Mouse (Mus musculus): ENCODE data around the gene Rcan1.

Gene Rcan1

DNA sequence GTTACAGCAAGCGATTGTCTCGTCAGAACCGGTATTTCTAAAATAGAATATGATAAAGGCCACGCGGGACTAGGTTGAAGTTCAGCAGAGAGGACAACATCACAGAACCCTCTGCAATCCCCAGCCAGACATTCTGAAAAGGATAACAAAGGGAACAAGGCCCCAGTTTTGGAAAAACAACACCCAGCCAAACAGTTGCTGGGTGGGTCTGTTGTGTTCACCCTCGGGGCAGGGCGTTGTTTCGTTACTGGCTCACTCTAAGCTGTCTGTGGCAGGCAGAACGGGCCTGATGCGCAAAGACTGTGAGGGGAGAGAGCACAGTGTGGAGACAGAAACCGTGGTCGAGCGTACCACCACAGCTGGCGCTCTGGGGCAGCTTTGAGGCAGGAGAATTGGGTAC is 2.2 kb downstream of the Rcan1 start:
- DNase-seq (ENCODE audit: low spot score): no peak

DNA sequence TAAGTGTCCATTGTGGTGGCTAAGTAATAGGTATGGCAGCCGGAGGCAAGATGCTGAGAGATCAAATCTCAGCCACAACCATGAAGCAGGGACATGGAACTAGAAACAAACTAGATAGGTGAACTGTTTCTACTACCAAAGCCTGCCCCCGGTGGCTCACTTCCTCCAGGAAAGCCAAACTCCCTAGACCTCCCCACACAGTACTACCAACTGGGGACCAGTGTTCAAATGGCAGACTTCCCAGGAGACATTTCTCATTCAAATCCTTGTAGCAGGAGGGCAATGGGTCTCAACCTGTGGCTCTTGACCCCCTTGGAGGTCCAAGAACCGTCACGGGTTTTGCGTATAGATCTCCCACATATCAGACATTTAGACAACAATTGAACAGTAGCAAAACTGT is 3.6 kb downstream of the Rcan1 start:
- DNase-seq (ENCODE audit: low spot score): no peak

DNA sequence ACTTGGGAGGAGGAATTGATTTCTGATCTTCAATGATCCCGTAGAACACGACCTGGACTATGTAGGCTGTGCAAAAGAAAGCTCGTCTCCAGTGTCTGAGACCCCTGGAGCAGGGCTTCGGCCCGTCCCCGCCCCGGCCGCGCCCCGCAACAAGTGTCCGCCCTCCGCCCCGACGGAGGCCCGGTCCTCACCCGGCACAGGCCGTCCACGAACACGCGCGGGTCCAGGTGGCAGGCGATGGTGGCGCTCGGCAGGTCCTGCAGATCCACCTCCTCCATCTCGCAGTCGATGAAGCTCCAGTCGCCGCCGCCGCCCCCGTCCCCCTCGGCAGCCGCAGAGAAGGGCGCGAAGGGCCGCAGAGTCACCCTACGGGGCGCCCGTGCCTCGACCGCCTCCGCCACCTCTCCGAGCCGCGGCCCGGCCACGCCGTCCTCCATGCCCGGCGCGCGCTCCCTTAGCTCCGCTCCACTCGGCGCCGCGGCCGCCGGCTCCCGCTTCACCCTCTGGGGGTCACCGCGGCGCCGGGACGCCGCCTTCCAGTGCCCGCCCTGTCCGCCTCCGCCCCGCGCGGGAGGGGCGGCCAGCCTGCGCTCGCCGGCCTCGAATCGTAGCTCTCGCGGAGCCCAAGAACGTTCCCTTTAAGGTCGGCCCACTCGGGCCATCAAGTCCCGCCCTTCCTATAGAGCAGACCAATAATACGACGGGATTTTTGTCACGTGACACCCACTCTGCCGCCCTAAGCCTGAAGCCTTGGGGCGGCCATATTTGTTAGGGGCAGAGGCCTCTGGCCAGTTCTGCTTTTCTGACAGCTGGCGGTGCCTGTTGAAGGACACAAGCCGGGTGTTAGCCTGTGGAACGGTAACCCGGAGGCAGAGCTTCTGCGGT is 4.8 kb downstream of the Rcan1 start:
- peak; percentile 92 for DNase-seq (ENCODE audit: low spot score)

DNA sequence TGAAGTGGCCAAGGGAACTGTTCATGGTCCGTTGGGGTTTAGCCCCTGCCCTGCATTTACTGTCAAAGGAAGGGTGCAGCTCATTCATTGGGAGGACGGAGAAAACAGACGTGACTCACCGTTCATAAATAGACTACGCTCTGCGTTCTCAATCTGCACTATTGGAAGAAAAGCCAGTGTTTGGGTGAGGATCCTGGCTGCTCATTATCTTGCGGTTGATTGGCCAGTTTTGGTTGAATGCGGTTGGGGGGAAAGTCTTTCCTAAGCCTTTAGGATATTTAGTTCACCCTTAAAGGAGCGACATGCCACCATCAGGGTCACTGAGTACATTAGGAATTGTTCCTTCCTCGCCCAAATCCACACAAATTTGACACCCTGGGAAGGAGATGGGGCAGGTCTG is 5.4 kb downstream of the Rcan1 start:
- DNase-seq (ENCODE audit: low spot score): no peak

DNA sequence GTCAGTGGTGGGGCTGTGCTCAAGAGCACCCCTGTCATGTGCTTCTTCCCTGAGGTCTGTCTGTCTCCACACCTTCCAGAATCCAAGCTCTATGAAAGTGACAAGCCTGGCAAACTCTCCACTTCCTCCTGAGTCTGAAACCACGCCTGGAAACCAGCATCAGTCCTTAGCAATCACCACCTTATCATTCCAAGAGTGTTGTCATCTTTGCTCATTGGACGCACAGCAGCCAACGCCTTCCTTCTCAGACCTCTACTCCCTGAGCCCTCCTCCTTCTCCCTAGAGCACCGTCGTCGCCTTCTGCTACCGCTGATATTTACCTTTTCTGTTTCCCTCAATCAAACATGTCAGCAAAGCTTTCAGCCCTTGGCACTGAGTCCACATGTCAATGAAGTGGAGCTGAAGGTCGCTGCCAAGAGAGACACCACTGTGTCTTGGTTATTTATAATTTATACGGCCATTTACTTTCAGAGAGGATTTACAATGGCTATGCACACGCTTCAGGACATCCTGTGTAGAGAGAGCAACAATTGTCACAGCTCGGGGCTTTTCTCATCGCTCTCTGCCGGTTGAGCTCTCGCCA is 6.2 kb downstream of the Rcan1 start:
- DNase-seq (ENCODE audit: low spot score): no peak

DNA sequence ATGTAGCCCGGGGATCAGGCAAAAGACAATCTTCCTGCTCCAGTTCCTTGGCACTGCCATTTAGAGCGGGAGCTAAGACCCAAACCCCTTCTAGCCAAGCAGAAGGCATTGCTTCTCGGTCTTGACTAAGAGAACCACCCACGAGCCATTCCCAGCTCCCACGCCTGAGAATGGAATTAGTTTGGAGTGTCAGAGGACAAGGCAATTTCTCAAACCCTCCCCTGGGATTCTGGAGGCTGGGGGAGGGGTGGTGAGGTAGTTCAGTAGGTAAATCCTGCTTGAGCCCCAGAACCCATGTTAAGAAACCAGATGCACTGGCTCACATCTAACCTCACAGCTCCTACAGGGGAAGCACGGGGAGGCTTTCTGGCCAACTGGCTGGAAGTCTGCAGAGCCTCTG is 9.3 kb downstream of the Rcan1 start:
- no peak for DNase-seq (ENCODE audit: low spot score)

DNA sequence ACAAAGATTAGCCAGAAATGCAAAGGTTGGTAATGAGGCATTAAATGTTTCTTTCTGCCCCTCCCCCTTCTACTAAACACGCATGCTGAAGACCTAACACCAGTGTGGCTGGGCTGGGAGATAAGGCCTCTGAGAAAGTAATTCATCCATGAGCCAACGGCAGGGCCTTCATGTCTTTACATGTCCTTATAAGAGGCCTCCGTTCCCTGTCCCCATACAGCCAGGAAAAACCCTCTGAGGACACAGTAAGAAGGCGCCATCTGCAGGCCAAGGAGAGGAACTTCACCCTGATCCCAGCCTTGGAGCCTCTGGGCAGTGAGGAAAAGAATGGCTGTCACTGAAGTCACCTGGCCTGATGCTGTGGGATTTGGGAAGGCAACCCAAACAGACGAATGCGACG is 13.1 kb downstream of the Rcan1 start:
- DNase-seq (ENCODE audit: low spot score): peak; percentile 32

DNA sequence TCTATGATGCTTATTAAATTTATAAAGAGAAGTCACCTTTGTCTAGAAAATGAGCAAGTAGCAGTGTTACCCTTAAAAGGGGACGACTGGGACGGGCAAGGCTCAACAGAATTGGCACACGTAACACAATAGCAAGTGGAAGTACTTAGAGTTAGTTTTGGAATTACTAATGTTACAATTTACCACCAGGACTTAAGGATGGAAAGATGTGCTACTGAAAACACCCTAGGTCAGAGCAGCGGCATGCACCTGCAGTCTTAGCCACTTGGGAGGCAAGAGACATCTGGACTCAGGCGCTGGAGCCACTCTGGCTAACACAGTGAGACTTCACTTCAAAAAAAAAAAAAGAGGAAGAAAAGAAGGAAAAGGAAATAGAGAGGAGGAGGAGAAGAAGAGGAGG is 14.7 kb downstream of the Rcan1 start:
- no peak for DNase-seq (ENCODE audit: low spot score)

DNA sequence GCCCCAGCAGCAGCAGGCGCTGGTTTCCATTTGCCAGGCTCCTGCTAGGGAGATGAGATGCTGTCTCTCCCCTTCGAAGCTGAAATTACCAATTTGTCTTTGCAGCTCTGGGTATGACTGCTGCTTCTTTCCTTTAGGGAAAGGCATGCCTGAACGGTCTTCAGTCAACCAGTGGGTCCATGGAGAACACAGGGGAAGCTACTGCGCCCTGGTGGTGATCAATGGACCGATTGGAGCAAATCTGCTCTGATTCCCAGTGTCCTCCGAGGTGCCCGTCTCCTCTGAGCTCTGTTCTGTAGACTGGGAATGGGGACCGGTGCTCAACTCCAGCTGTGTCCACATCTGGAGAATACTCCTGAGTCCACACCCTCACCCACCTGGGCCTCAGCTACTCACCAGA is 15.2 kb downstream of the Rcan1 start:
- no peak for DNase-seq (ENCODE audit: low spot score)

DNA sequence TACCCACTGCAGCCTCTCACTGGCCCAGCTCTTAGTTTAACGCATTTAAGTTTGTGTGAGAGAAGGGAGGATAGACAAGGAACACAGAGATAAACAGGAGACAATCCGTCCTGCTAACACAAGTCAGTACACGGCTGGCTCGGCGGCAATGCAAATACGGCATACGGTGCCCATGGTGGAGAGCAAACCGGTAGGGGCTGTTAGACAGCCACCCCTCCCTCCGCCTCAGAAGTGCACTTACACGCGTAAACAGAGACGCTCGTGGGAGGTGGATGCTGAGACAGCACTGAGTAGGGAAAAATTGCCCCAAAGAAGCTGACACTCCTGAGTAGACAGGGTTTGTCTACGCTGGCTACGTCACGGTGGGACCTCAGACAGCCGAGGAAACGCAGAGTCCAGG is 16.2 kb downstream of the Rcan1 start:
- no peak for DNase-seq (ENCODE audit: low spot score)

DNA sequence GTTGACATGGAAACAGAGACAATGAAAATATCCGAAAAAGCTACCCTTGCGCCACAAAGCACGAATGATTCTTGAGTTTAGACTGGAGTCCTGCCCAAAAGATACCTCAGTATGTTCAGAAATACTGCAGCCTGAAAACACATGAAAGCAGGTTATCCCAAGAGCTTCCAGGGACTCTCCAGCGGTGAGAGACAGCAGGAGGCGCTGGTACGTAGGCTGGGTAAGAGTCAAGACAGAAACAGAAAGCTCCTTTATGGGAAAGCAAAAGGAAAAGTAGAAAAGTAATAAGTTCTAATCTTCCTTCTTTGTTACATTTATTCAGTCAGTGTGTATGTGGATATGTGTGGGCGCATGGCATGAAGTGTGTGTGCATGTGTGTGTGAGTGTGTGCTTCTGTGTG is 16.7 kb downstream of the Rcan1 start:
- DNase-seq (ENCODE audit: low spot score): no peak

DNA sequence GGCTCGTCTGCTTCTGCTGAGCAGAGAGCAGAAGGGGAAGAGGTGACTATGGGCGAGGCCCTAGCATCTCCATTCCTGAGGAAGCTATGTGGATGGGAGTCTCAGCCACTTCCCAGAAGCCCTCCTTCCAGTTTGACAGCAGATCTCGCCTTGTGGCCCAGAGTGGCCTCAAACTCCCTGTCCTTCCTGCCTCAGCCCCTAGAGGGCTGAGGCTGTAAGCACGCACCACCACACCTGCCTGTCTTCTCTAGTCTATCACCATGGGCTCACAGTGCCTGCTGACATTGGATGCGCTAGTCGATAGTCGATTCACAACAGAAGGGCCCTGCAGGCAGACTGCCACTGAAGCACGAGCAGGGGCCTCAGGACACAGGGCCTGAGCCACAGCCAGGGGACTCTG is 18.1 kb downstream of the Rcan1 start:
- DNase-seq (ENCODE audit: low spot score): no peak

DNA sequence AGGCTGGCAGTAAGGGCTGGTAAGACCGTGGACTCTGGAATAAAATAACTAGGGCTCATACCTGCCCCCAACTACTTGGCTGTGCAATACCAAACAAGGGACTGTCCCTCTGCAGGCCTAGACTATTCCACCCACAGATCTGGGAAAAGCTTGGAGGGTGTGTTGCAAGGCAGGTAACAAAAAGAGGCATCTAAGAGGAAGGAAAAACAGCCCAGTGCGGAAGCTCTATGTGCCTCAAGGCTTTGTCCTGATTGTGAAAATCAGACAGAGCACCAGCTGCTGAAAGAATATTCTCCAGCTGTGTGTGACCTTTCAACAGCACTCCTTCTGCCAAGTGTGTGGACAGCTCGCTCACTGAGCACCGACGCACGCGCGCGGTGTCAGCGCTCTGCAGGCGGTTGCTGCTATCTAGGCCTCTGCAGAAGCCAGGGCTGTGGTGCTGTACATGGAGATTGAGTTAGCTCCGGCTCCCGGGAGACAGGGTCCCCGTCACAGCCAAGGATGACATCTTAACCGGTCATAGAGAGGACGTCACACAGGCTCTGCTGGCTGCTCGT is 19.1 kb downstream of the Rcan1 start:
- no peak for DNase-seq (ENCODE audit: low spot score)

DNA sequence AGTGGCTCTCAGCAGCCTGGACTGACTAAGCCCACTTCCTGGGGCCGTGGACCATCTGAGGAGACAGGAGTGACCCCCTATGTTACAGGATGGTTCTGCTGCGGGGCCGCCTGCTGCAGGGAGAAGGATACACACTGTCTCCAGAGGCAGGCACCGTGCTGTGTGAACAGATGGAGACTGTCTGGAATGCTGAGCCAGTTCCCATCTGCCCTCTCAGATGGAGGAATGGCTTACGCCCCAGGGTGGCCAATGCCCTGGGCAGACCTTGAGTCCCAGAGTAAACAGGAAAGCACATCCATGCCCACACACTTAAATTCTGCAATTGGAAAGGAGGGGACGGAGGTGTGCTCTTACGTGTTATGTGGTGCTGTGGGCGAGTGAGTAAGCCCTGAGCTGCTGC is 20.3 kb downstream of the Rcan1 start:
- no peak for DNase-seq (ENCODE audit: low spot score)

DNA sequence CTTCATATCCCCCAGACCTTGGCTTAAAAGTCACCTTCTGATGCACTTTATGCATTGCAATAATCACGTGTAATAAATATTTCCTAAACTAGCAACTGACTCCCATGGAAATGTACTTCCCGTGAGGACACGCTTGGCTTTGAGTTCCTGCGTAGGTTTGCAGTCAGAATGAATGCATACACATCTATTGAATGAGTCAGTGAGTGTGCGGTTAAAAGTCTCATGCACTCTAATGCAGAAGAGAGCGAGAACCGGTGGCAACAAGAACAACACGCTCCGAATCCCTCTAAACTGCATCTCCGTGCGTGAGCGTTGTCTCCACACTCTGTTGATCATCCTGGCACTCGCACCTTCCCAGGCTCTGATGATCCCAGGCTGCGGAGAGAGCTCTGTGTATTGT is 21.6 kb downstream of the Rcan1 start:
- no peak for DNase-seq (ENCODE audit: low spot score)

DNA sequence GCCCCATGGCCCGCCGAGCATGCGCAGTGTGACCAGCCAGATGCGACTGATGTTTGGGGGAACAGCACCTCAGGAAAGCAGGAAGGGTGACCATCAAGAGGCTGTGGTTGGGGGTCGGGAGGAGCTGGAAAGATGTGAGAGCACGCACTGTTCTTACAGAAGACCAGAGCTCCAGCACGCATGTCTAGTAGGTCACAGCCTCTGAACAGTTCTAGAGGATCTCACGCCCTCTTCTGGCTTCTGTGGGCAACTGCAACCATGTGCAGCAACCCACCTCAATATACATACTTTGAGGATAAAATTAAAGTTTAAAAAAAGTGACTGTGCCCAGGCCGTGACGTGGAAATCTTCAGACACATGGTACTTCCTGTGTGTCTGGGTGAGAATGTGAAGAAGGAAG is 25.3 kb downstream of the Rcan1 start:
- DNase-seq (ENCODE audit: low spot score): no peak

DNA sequence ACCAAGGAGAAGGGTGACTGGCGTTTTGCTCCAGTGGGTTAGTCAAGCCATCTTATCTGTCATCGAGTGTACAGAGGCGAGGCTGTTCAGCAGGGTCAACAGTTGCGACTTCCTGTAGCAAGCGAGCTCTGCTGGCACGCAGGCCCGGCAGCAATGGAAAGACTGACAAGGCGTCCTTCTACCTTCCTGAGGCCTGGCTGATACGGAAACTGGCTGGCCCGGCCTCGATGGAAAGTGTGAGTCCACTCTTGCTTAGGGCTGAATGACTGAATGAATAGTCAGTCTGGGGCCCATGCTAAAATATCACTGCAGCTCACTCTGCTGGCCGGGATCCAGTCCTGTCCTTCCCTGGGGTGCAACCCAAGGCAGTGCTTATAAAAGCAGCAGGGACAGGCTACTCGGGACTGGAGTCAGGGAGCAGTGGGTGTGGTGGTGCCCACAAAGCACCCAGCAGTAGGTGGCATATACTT is 27.0 kb downstream of the Rcan1 start:
- DNase-seq (ENCODE audit: low spot score): peak; percentile 14

DNA sequence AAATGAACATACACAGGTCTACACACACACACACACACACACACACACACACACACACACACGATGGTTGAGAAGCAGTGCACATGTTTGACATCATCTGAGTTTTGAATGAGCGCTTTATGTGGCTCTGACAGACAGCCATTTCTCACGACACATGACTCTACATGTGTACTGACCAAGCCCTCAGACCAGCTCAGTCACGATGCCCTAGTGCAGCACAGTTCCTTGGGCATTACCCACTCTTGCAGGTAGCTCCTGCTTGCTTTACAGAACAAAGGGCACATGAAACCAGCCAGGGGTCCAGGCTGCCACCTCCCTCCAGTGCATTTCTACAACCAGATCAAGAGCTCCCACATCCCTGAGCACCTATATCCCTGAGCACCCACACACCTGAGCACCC is 27.7 kb downstream of the Rcan1 start:
- no peak for DNase-seq (ENCODE audit: low spot score)

DNA sequence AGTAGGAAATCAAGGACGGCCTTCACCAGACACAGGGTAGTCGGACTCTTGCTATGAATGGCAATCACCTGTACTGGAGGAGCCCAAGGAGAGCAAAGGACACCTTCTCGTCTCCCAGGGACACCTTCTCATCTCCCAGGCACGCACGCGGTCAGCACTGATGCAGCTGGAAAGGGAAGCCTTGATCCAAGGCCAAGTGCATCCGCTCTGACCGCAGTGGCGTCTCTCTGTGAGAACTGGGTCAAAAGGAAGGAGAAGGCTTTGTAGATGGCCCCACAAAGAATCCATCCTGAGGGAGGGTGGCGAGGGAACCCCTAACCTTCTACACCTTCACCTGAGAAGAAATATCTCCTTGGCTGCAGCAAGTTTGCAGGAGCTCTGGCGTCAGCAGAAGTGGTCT is 28.5 kb downstream of the Rcan1 start:
- no peak for DNase-seq (ENCODE audit: low spot score)

DNA sequence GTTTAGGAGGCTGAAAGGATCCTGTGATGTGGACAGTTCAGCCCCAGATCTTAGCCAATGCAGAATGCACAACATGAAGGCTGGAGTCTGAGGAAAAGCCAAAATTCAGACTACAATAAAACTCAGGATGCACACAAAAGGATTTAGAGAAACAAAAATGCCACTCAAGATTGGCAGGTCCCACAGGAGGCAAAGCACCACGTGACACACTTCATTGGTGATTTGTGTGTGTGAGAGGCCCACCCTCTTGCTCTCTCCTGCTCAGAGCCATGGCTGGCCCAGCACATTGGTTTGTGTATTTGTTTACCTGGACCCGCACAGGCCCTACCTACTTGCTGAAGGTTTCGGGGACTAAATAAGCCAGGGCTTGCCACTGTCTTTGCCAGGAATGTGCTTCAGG is 29.5 kb downstream of the Rcan1 start:
- no peak for DNase-seq (ENCODE audit: low spot score)

DNA sequence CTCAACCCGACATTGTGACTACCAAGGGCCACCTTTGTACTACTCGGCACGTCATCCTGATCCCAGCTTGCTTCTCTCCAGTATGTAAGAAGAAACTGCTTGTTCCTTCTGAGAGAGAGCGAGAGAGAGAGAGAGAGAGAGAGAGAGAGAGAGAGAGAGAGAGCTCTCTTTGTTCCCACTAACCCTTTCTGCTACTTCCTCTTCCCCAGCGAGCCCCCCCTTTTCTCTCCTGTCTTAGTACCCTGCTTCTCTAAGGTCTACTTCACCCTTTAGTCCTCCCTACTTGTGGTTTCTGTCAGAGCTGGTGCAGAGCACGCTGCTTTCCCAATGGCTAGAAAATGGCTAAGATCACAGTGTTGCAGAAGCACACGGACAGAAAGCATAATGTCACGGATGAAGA is 30.4 kb downstream of the Rcan1 start:
- no peak for DNase-seq (ENCODE audit: low spot score)

DNA sequence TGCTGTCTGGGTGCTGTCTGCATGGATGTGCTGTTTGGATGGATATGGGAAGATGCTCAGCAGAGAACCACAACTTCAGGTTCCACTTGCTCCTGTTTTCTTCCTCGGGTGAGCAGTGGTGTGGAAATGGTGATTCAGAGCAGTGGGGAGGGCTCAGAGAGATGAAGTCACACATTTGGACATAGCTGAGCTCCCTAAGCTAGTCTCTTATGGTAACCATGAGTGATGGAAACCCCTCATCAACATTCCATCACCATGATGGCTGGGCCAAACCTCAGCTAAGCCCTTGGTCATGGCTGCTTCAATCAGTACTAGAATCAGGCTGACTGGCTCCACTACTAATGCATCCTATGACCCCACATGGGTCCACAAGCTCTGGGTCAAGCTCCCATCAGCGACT is 30.9 kb downstream of the Rcan1 start:
- no peak for DNase-seq (ENCODE audit: low spot score)

DNA sequence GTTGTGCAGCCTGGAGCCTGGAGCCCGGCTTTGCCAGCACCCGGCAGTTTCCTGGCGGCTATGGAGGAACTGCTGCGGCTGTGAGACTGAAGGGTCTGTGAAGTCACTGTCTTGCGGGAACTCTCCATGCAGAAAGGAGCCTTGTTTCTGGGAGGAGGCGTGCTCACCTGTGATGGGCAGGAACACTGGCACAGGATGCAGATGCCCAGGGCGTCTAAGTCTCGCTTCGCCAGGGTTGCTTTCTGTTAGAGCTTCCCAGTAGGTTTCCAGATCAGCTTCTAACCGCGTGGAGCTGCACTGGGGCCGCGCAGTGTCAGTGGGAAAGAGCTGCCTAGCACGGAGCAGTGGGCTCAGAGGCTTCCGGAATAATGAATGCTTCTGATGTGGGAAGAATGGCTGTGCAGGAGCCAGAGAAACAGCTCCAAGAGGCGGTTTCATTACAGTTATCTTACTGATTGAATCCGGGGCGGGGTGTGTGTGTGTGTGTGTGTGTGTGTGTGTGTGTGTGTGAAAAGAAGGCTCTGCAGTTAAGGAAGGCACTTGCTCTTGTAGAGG is 35.2 kb downstream of the Rcan1 start:
- no peak for DNase-seq (ENCODE audit: low spot score)
